Mouse (Mus musculus) R1 (cell line): Measurements from ENCODE around the gene Endod1.
A peak's percentile ranks its signal among the peaks of the same experiment; 100 is the strongest.

ENCODE experiments used
- DNase-seq: peaks from one replicate; pipeline ENCODE4 v3.0.0-alpha.2; 2018; ENCODE audit warnings: low read depth, low spot score

Endod1 gene

DNA sequence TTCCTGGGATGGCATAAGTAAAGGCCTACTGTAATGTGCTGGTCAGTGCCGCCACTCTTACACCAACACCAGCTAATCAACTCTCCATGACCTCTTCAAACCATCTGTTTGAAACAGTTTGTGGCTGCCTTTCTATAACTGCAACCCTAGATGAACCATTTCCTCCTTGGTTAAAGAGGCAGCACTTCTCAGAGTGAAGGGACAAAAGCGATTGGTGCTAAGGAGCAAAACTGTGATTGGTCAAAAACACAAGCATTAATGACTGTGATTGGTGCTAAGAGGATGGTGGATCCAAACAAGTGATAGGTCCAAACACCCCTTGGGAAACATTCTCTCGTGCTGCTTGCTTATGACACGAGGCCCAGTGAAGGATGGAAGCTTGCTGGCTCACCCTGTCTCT, 45.5 kb downstream of the Endod1 start:
- DNase-seq: no peak

- no peak for DNase-seq
These were observed 64.7 kb downstream of the Endod1 start for GRCm38 (mm10) chr9:14316618-14317017.

GRCm38 (mm10) chr9:14314477-14314876, 66.8 kb downstream of the Endod1 start:
- DNase-seq: no peak

- no peak for DNase-seq
These were observed 67.3 kb downstream of the Endod1 start for GRCm38 (mm10) chr9:14313968-14314367.

DNA sequence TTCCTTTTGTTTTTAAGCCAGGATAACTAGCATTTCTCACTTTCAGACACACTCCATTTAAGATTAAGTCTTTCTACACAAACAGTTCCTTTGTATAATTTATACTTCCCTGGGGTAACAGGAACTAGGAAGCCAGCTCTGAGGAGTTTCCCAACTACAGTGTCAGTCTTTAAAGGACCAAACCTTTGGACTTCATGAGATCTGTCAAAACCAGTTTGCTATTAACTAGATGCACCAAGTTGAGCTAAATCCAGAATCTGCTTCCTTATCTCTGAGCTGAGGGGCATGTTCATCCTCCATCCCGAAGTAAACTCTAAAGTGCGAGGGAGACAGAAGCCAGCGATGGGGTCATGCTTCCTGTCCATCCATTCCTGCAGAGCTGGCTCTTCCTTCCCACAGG, 74.0 kb downstream of the Endod1 start:
- DNase-seq: no peak

DNA sequence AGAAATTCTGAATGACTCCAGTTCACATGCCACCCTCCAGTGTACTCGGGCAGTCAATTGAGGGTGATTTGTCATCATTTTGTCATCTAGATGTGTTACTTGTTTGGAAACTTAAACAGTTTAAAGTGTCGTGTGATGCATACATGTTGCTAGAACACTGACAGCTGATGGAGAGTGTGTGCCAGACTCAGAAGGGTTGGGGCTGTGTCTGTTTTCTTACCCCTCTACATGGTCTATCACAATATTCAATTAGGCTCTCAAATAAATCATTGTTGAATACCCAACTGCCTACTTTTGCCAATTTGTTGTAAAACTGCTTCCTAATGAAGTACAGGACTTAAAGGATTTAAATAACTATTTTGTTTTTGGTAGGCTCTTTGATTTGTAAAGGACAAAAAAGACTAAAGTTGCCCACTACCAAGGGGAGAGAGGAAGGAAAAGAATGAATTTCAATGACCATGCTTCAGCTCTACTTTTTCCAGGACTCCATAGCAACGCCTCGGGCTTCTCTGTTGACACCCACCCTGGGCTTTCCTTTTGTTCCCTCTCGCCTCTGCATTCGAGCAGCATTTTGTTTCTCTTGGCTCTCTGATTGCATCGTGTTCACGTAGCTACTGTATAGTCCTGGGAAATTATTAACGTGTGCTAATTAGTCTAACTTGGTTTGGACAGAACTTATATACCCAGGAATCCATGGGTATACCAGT, 76.9 kb downstream of the Endod1 start:
- DNase-seq: peak; percentile 12
